Mouse (Mus musculus): ENCODE measurements around the gene 1110004F10Rik. TPM values are rescaled to one million over a fixed set of nuclear protein-coding genes. Genes with fewer than 3 reads are reported as not detected.

The 1110004F10Rik gene
- polyA plus RNA-seq, 1 experiment: 69.7 TPM

DNA sequence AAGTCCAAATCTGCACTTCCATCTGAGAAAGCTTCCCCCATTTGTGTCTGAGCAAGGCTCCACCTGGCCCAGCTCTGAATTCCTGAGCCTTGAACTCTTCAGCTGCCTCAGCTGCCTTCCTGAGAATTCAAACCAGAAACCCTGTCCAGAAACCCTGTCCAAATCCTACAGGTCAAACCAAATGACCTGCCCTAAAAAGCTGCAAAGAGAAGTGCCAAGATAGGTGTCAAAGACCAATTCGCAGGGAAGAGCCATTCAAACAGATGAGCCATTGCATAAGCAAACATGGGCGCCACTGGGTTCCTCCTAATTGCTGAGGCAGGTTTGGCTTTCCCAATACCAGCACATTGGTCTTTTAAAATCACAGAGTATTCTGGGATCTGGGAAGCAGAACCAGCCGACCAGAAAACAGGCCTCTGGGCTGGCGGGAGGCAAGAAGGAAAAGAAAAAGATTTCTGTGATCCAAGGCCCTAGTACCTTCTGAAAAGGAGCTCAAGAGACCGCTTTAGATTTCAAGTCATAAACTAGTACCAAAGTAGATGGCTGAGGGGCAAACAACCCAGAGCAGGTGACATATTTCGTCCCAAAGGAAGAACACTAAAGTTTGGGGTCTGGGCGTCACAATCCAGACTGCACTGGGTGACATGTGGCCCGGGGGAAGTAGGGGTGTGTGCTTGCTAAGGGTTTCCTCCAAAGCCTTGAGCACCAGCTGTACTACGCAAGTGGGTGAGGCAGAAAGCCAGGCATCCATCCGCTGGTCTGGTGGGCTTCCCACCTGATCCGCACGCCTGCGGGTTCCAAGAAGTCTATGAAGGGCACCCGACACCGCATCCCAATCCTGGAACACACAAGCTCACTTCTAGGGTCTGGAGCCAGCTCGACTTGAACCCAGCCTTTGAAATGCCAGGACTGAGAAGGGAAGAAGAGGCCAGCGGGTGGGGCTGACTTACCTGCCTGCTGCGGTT lies 2.3 kb upstream of the 1110004F10Rik start:
- H3K36me3 ChIP-seq (ENCODE audit: control insufficient read depth, insufficient read depth): no peaks in the 10 kb centered on the region
- no peak overlapping the region for H3K4me3 ChIP-seq
- TF ChIP-seq E2F4 (IDR thresholded peaks at IDR 0.05; ENCODE audit: insufficient read depth) (no peak), POLR2A (IDR thresholded peaks at IDR 0.05; ENCODE audit: insufficient read length, low read depth) (no peak), USF1 (IDR thresholded peaks at IDR 0.05; ENCODE audit: low read depth) (no peak), REST (IDR thresholded peaks at IDR 0.05; ENCODE audit: insufficient read depth, insufficient read length) (no peak), SRF (IDR thresholded peaks at IDR 0.05; ENCODE audit: control insufficient read depth, insufficient read length, low read depth) (no peak), TCF3 (IDR thresholded peaks at IDR 0.05; ENCODE audit: insufficient read length, low read depth) (no peak), MYOD1 (IDR thresholded peaks at IDR 0.05; ENCODE audit: control insufficient read depth in 1 of 3, insufficient read length in 2 of 3, low read depth in 2 of 3) (no peak), MYOG (IDR thresholded peaks at IDR 0.05; ENCODE audit: control insufficient read depth in 1 of 3, insufficient read depth in 1 of 3, insufficient read length in 2 of 3, low read depth in 2 of 3) (no peak), MAX (IDR thresholded peaks at IDR 0.05; ENCODE audit: low read depth) (no peak), TCF12 (IDR thresholded peaks at IDR 0.05; ENCODE audit: insufficient read depth, poor library complexity, severe bottlenecking) (no peak), POLR2AphosphoS2 (IDR thresholded peaks at IDR 0.05; ENCODE audit: insufficient read length, low read depth) (no peak), CEBPB (IDR thresholded peaks at IDR 0.05; ENCODE audit: insufficient read depth, poor library complexity, severe bottlenecking) (no peak)
- peaks cover 32% of the 10 kb centered on the region for H3K27me3 ChIP-seq (ENCODE audit: control insufficient read depth, insufficient read depth, insufficient read length)
- H3K4me2 ChIP-seq (ENCODE audit: low read depth): no peak overlapping the region
- H3K79me2 ChIP-seq (ENCODE audit: control insufficient read depth, insufficient read depth): no peaks in the 10 kb centered on the region
- H3ac ChIP-seq (ENCODE audit: control insufficient read depth, insufficient read length): no peak overlapping the region

GRCm38 (mm10) chr7:116038024-116038423 lies 1.2 kb upstream of the 1110004F10Rik start:
- Histone ChIP-seq H3K36me3 (ENCODE audit: control insufficient read depth, insufficient read depth) (no peaks in the 10 kb centered on the region), H3K27me3 (ENCODE audit: control insufficient read depth, insufficient read depth, insufficient read length) (peaks cover 29% of the 10 kb centered on the region), H3ac (ENCODE audit: control insufficient read depth, insufficient read length) (no peak overlapping the region), H3K4me2 (ENCODE audit: low read depth) (no peak overlapping the region), H3K79me2 (ENCODE audit: control insufficient read depth, insufficient read depth) (no peaks in the 10 kb centered on the region), H3K4me3 (no peak overlapping the region)
- TF ChIP-seq TCF12 (IDR thresholded peaks at IDR 0.05; ENCODE audit: insufficient read depth, poor library complexity, severe bottlenecking) (no peak), POLR2AphosphoS2 (IDR thresholded peaks at IDR 0.05; ENCODE audit: insufficient read length, low read depth) (no peak), E2F4 (IDR thresholded peaks at IDR 0.05; ENCODE audit: insufficient read depth) (no peak), POLR2A (IDR thresholded peaks at IDR 0.05; ENCODE audit: insufficient read length, low read depth) (no peak), MYOD1 (IDR thresholded peaks at IDR 0.05; ENCODE audit: control insufficient read depth in 1 of 3, insufficient read length in 2 of 3, low read depth in 2 of 3) (no peak), MYOG (IDR thresholded peaks at IDR 0.05; ENCODE audit: control insufficient read depth in 1 of 3, insufficient read depth in 1 of 3, insufficient read length in 2 of 3, low read depth in 2 of 3) (no peak), MAX (IDR thresholded peaks at IDR 0.05; ENCODE audit: low read depth) (no peak), TCF3 (IDR thresholded peaks at IDR 0.05; ENCODE audit: insufficient read length, low read depth) (no peak), SRF (IDR thresholded peaks at IDR 0.05; ENCODE audit: control insufficient read depth, insufficient read length, low read depth) (no peak)

- no peak for TF ChIP-seq TCF3 (IDR thresholded peaks at IDR 0.05; ENCODE audit: insufficient read length, low read depth)
- no peak for TF ChIP-seq CEBPB (IDR thresholded peaks at IDR 0.05; ENCODE audit: insufficient read depth, poor library complexity, severe bottlenecking)
- TF ChIP-seq MAX (IDR thresholded peaks at IDR 0.05; ENCODE audit: low read depth): no peak
- no peak for TF ChIP-seq MYOG (IDR thresholded peaks at IDR 0.05; ENCODE audit: control insufficient read depth in 1 of 3, insufficient read depth in 1 of 3, insufficient read length in 2 of 3, low read depth in 2 of 3)
- TF ChIP-seq MYOD1 (IDR thresholded peaks at IDR 0.05; ENCODE audit: control insufficient read depth in 1 of 3, insufficient read length in 2 of 3, low read depth in 2 of 3): no peak
- TF ChIP-seq POLR2AphosphoS2 (IDR thresholded peaks at IDR 0.05; ENCODE audit: insufficient read length, low read depth): no peak
- TF ChIP-seq SRF (IDR thresholded peaks at IDR 0.05; ENCODE audit: control insufficient read depth, insufficient read length, low read depth): no peak
- Histone ChIP-seq H3K79me2 (ENCODE audit: control insufficient read depth, insufficient read depth) (no peaks in the 10 kb centered on the region), H3ac (ENCODE audit: control insufficient read depth, insufficient read length) (no peak within 1 kb of the TSS), H3K36me3 (ENCODE audit: control insufficient read depth, insufficient read depth) (no peaks in the 10 kb centered on the region), H3K4me2 (ENCODE audit: low read depth) (peak within 1 kb of the TSS; percentile 92), H3K4me3 (no peak within 1 kb of the TSS), H3K27me3 (ENCODE audit: control insufficient read depth, insufficient read depth, insufficient read length) (peaks cover 25% of the 10 kb centered on the region)
Observed at GRCm38 (mm10) chr7:116038511-116038910, 686 bp upstream of the 1110004F10Rik start, which contains the start of gene Sox6. TSS of gene Sox6 (minus strand) at chr7:116038796.

GRCm38 (mm10) chr7:116039538-116040466 lies 605 bp downstream of the 1110004F10Rik start:
- H3K79me2 ChIP-seq (ENCODE audit: control insufficient read depth, insufficient read depth): no peaks in the 10 kb centered on the region
- peak overlapping the region; percentile 92 for H3K4me2 ChIP-seq (ENCODE audit: low read depth)
- H3K27me3 ChIP-seq (ENCODE audit: control insufficient read depth, insufficient read depth, insufficient read length): peaks cover 12% of the 10 kb centered on the region
- no peak overlapping the region for H3ac ChIP-seq (ENCODE audit: control insufficient read depth, insufficient read length)
- no peak overlapping the region for H3K4me3 ChIP-seq
- TF ChIP-seq SRF (IDR thresholded peaks at IDR 0.05; ENCODE audit: control insufficient read depth, insufficient read length, low read depth): no peak
- no peak for TF ChIP-seq TCF12 (IDR thresholded peaks at IDR 0.05; ENCODE audit: insufficient read depth, poor library complexity, severe bottlenecking)
- TF ChIP-seq POLR2A (IDR thresholded peaks at IDR 0.05; ENCODE audit: insufficient read length, low read depth): no peak
- TF ChIP-seq USF1 (IDR thresholded peaks at IDR 0.05; ENCODE audit: low read depth): no peak
- no peak for TF ChIP-seq MYOD1 (IDR thresholded peaks at IDR 0.05; ENCODE audit: control insufficient read depth in 1 of 3, insufficient read length in 2 of 3, low read depth in 2 of 3)
- TF ChIP-seq E2F4 (IDR thresholded peaks at IDR 0.05; ENCODE audit: insufficient read depth): no peak
- no peak for TF ChIP-seq MAX (IDR thresholded peaks at IDR 0.05; ENCODE audit: low read depth)
- TF ChIP-seq TCF3 (IDR thresholded peaks at IDR 0.05; ENCODE audit: insufficient read length, low read depth): no peak
- TF ChIP-seq CEBPB (IDR thresholded peaks at IDR 0.05; ENCODE audit: insufficient read depth, poor library complexity, severe bottlenecking): no peak
- TF ChIP-seq REST (IDR thresholded peaks at IDR 0.05; ENCODE audit: insufficient read depth, insufficient read length): no peak
- no peak for TF ChIP-seq MYOG (IDR thresholded peaks at IDR 0.05; ENCODE audit: control insufficient read depth in 1 of 3, insufficient read depth in 1 of 3, insufficient read length in 2 of 3, low read depth in 2 of 3)
- no peak for TF ChIP-seq POLR2AphosphoS2 (IDR thresholded peaks at IDR 0.05; ENCODE audit: insufficient read length, low read depth)
- no peaks in the 10 kb centered on the region for H3K36me3 ChIP-seq (ENCODE audit: control insufficient read depth, insufficient read depth)
